Mouse (Mus musculus) intestine, embryonic 16.5 days (tissue): ENCODE data around the gene Zfp366. TPM values are rescaled to one million over a fixed set of nuclear protein-coding genes. Genes with fewer than 3 reads are reported as not detected.

Source experiments
- ATAC-seq: fragments of 200-750 bp; cut with Nextera tagmentation; 2 replicates; pipeline ENCODE4 v1.8.0; 2017; ENCODE audit warnings: moderate TSS enrichment, moderate library complexity
- H3K27ac ChIP-seq: fragments of 300-500 bp; sonication (generic); 2 replicates; pipeline ENCODE4 v1.5.1; 2014; ENCODE audit warnings: mild to moderate bottlenecking, low read length
- H3K27me3 ChIP-seq: fragments of 300-500 bp; sonication (generic); replicated peaks from 2 replicates; pipeline ENCODE4 v1.6.1; 2014; ENCODE audit warnings: low read length, control low read depth, mixed read lengths; ENCODE audit not compliant: control insufficient read depth, insufficient read depth
- H3K36me3 ChIP-seq: fragments of 300-500 bp; sonication (generic); 2 replicates; pipeline ENCODE4 v1.6.1; 2014; ENCODE audit warnings: low read length, control low read depth; ENCODE audit not compliant: control insufficient read depth, insufficient read depth
- H3K4me1 ChIP-seq: fragments of 300-500 bp; sonication (generic); 2 replicates; pipeline ENCODE4 v1.6.1; 2014; ENCODE audit warnings: low read length, control low read depth, mixed read lengths; ENCODE audit not compliant: control insufficient read depth, insufficient read depth
- H3K4me2 ChIP-seq: fragments of 300-500 bp; sonication (generic); 2 replicates; pipeline ENCODE4 v1.6.1; 2014; ENCODE audit warnings: low read depth, low read length, control low read depth
- H3K4me3 ChIP-seq: fragments of 300-500 bp; sonication (generic); 2 replicates; pipeline ENCODE4 v1.5.1; 2014; ENCODE audit warnings: mild to moderate bottlenecking, low read length
- H3K9ac ChIP-seq: fragments of 300-500 bp; sonication (generic); 2 replicates; pipeline ENCODE4 v1.6.1; 2014; ENCODE audit warnings: low read depth, low read length
- H3K9me3 ChIP-seq: fragments of 300-500 bp; sonication (generic); 2 replicates; pipeline ENCODE4 v1.6.1; 2016; ENCODE audit warnings: low read length, control low read depth; ENCODE audit not compliant: control insufficient read depth
- WGBS: fragments of 180-500 bp; shearing (Covaris S2); extraction: QIAGEN DNeasy Blood & Tissue Kit; methylation state at CpG from one replicate; pipeline ENCODE4 v1.1.7; 2014; 5-methylcytosine and 5-hydroxymethylcytosine counted together
- polyA plus RNA-seq: library from polyadenylated mRNA; unstranded; fragments of >200 nt; fragmentation: Nextera tagmentation; extraction: Ambion mirVana; gene quantifications from 2 replicates; pipeline ENCODE4 v1.2.1, GENCODE M21; 2015

The Zfp366 gene
- polyA plus RNA-seq, 1 experiment from 2014 or later: 0.50 TPM

GRCm38 (mm10) chr13:99219586-99219985 is 35.0 kb downstream of the Zfp366 start:
- Histone ChIP-seq H3K27me3 (no peaks in the 10 kb centered on the region), H3K4me3 (no peak overlapping the region), H3K4me1 (no peaks in the 10 kb centered on the region), H3K27ac (no peak overlapping the region), H3K9me3 (no peaks in the 10 kb centered on the region), H3K4me2 (no peak overlapping the region), H3K36me3 (no peaks in the 10 kb centered on the region), H3K9ac (no peak overlapping the region)
- WGBS: 86% methylated on average over 4 of the region's 4 CpGs
- ATAC-seq: no peak

GRCm38 (mm10) chr13:99221996-99222395 is 37.4 kb downstream of the Zfp366 start:
- Histone ChIP-seq H3K4me3 (no peak overlapping the region), H3K9ac (no peak overlapping the region), H3K27ac (no peak overlapping the region), H3K36me3 (no peaks in the 10 kb centered on the region), H3K4me2 (no peak overlapping the region), H3K4me1 (0 out of 2 replicates have a peak, but pooled peaks cover 3% of the 10 kb centered on the region), H3K27me3 (no peaks in the 10 kb centered on the region), H3K9me3 (no peaks in the 10 kb centered on the region)
- 92% methylated on average over 3 of the region's 3 CpGs for WGBS
- ATAC-seq: no peak

GRCm38 (mm10) chr13:99222476-99222875 is 37.9 kb downstream of the Zfp366 start:
- Histone ChIP-seq H3K9me3 (no peaks in the 10 kb centered on the region), H3K36me3 (no peaks in the 10 kb centered on the region), H3K27me3 (no peaks in the 10 kb centered on the region), H3K9ac (no peak overlapping the region), H3K4me1 (0 out of 2 replicates have a peak, but pooled peaks cover 3% of the 10 kb centered on the region), H3K27ac (no peak overlapping the region), H3K4me3 (no peak overlapping the region), H3K4me2 (no peak overlapping the region)
- 89% methylated on average over 5 of the region's 5 CpGs for whole genome bisulfite sequencing
- ATAC-seq: no peak

GRCm38 (mm10) chr13:99223321-99223884 is 38.8 kb downstream of the Zfp366 start:
- WGBS: 82% methylated on average over 8 of the region's 8 CpGs
- Histone ChIP-seq H3K4me1 (0 out of 2 replicates have a peak, but pooled peaks cover 3% of the 10 kb centered on the region), H3K36me3 (no peaks in the 10 kb centered on the region), H3K9ac (no peak overlapping the region), H3K4me3 (no peak overlapping the region), H3K27me3 (no peaks in the 10 kb centered on the region), H3K4me2 (no peak overlapping the region), H3K9me3 (no peaks in the 10 kb centered on the region), H3K27ac (no peak overlapping the region)
- ATAC-seq: no peak

GRCm38 (mm10) chr13:99223917-99224316 is 39.3 kb downstream of the Zfp366 start:
- 0 out of 2 replicates have a peak, but pooled peaks cover 3% of the 10 kb centered on the region for H3K4me1 ChIP-seq
- no peak overlapping the region for H3K4me3 ChIP-seq
- H3K27me3 ChIP-seq: no peaks in the 10 kb centered on the region
- no peak for ATAC-seq
- no peak overlapping the region for H3K27ac ChIP-seq
- H3K9ac ChIP-seq: no peak overlapping the region
- no peaks in the 10 kb centered on the region for H3K9me3 ChIP-seq
- H3K4me2 ChIP-seq: no peak overlapping the region
- no peaks in the 10 kb centered on the region for H3K36me3 ChIP-seq
- 90% methylated on average over 8 of the region's 8 CpGs for WGBS

- Histone ChIP-seq H3K4me3 (no peak overlapping the region), H3K27ac (no peak overlapping the region), H3K27me3 (no peaks in the 10 kb centered on the region), H3K4me1 (0 out of 2 replicates have a peak, but pooled peaks cover 7% of the 10 kb centered on the region), H3K4me2 (no peak overlapping the region), H3K9ac (no peak overlapping the region), H3K36me3 (no peaks in the 10 kb centered on the region), H3K9me3 (no peaks in the 10 kb centered on the region)
- no peak for ATAC-seq
- WGBS: 72% methylated on average over 10 of the region's 10 CpGs
Observed at GRCm38 (mm10) chr13:99225374-99226240, 41.0 kb downstream of the Zfp366 start.

- ATAC-seq: no peak
- H3K4me3 ChIP-seq: no peak overlapping the region
- no peak overlapping the region for H3K9ac ChIP-seq
- 0 out of 2 replicates have a peak, but pooled peaks cover 7% of the 10 kb centered on the region for H3K4me1 ChIP-seq
- H3K36me3 ChIP-seq: no peaks in the 10 kb centered on the region
- H3K9me3 ChIP-seq: no peaks in the 10 kb centered on the region
- no peaks in the 10 kb centered on the region for H3K27me3 ChIP-seq
- H3K4me2 ChIP-seq: no peak overlapping the region
- WGBS: 65% methylated on average over 3 of the region's 3 CpGs
- H3K27ac ChIP-seq: no peak overlapping the region
Observed at GRCm38 (mm10) chr13:99226809-99227208, 42.2 kb downstream of the Zfp366 start.

- Histone ChIP-seq H3K9ac (no peak overlapping the region), H3K9me3 (no peaks in the 10 kb centered on the region), H3K27me3 (no peaks in the 10 kb centered on the region), H3K4me3 (no peak overlapping the region), H3K36me3 (no peaks in the 10 kb centered on the region), H3K4me1 (0 out of 2 replicates have a peak, but pooled peaks cover 7% of the 10 kb centered on the region), H3K4me2 (no peak overlapping the region), H3K27ac (no peak overlapping the region)
- 86% methylated on average over 16 of the region's 16 CpGs for WGBS
- ATAC-seq: no peak
Observed at GRCm38 (mm10) chr13:99227456-99228250, 43.0 kb downstream of the Zfp366 start.
